Mouse (Mus musculus) heart, embryonic 15.5 days (tissue): ENCODE measurements at regions not wholly inside any gene's neighbourhood (a gene's known extent, or its start where the extent isn't known, plus 50 kb on each side); places are given as distances from the start of the nearest gene placed in this dataset.

Experiments
- ATAC-seq: fragments of 200-750 bp; cut with Nextera tagmentation; replicated peaks from 2 replicates; pipeline ENCODE4 v1.8.0; 2017; ENCODE audit warnings: low read depth, moderate TSS enrichment; ENCODE audit not compliant: insufficient number of reproducible peaks, insufficient read depth, low FRiP score
- H3K27ac ChIP-seq: fragments of 300-500 bp; sonication (generic); 2 replicates; pipeline ENCODE4 v1.5.1; 2015; ENCODE audit warnings: mild to moderate bottlenecking, inconsistent platforms
- H3K27me3 ChIP-seq: fragments of 300-500 bp; sonication (generic); 2 replicates; pipeline ENCODE4 v1.6.1; 2015; ENCODE audit warnings: inconsistent platforms
- H3K36me3 ChIP-seq: fragments of 300-500 bp; sonication (generic); 2 replicates; pipeline ENCODE4 v1.6.1; 2015; ENCODE audit warnings: mild to moderate bottlenecking, inconsistent platforms
- H3K4me1 ChIP-seq: fragments of 300-500 bp; sonication (generic); replicated peaks from 2 replicates; pipeline ENCODE4 v1.6.1; 2015; ENCODE audit warnings: inconsistent platforms
- H3K4me2 ChIP-seq: fragments of 300-500 bp; sonication (generic); 2 replicates; pipeline ENCODE4 v1.6.1; 2015; ENCODE audit warnings: inconsistent platforms, mild to moderate bottlenecking, moderate library complexity
- H3K4me3 ChIP-seq: fragments of 300-500 bp; sonication (generic); 2 replicates; pipeline ENCODE4 v1.5.1; 2015; ENCODE audit warnings: mild to moderate bottlenecking, inconsistent platforms
- H3K9ac ChIP-seq: fragments of 300-500 bp; sonication (generic); 2 replicates; pipeline ENCODE4 v1.6.1; 2015; ENCODE audit warnings: mild to moderate bottlenecking, inconsistent platforms
- H3K9me3 ChIP-seq: fragments of 300-500 bp; sonication (generic); replicated peaks from 2 replicates; pipeline ENCODE4 v1.6.1; 2016; ENCODE audit warnings: inconsistent platforms
- WGBS: fragments of 180-500 bp; shearing (Covaris S2); methylation state at CpG from one replicate; pipeline ENCODE4 v1.1.7; 2015; ENCODE audit warnings: mixed read lengths; 5-methylcytosine and 5-hydroxymethylcytosine counted together

GRCm38 (mm10) chr16:24041403-24041802 lies 52.8 kb upstream of the Bcl6 start:
- no peak overlapping the region for H3K9ac ChIP-seq
- no peak overlapping the region for H3K4me3 ChIP-seq
- H3K4me2 ChIP-seq = no peak overlapping the region
- no peaks in the 10 kb centered on the region for H3K36me3 ChIP-seq
- no peak for ATAC-seq
- no peaks in the 10 kb centered on the region for H3K9me3 ChIP-seq
- 74% methylated on average over 2 of the region's 2 CpGs for WGBS
- H3K4me1 ChIP-seq = no peaks in the 10 kb centered on the region
- no peak overlapping the region for H3K27ac ChIP-seq
- H3K27me3 ChIP-seq = no peaks in the 10 kb centered on the region

- Histone ChIP-seq H3K27me3 (no peaks in the 10 kb centered on the region), H3K4me1 (no peaks in the 10 kb centered on the region), H3K4me3 (no peak overlapping the region), H3K27ac (no peak overlapping the region), H3K36me3 (no peaks in the 10 kb centered on the region), H3K9me3 (no peaks in the 10 kb centered on the region), H3K4me2 (no peak overlapping the region), H3K9ac (no peak overlapping the region)
- no peak for ATAC-seq
- 82% methylated on average over 4 of the region's 4 CpGs for WGBS
Observed at GRCm38 (mm10) chr16:24039765-24040164, 51.1 kb upstream of the Bcl6 start.
